ENCODE assay signal across 8 mouse cellular contexts in genomic region chr11:105456497-105456907, GRCm38 (mm10). TPM values are rescaled to one million over a fixed set of nuclear protein-coding genes. Genes with fewer than 3 reads are reported as not detected.
A peak's percentile ranks its signal among the peaks of the same experiment; 100 is the strongest.
DNase-seq lines count a peak whose midpoint lies in the region; TF ChIP-seq lines count a peak whose summit lies in the region.

TSS of gene March10 (minus strand) at chr11:105456735.

- intact Hi-C loops in heart, postnatal 14 days (cut with DNase I), result no loop called here

- no peak within 1 kb of the TSS for H3K27ac ChIP-seq in embryonic fibroblast, embryonic 13.5 days (ENCODE audit: insufficient read depth, low read length)

- peak; percentile 48 for DNase-seq in R1 (ENCODE audit: low read depth, low spot score)
- DNase-seq in brain, adult 2 months (ENCODE audit: low read depth, low spot score), result peak; percentile 85
- peak; percentile 41 for DNase-seq in heart, postnatal 14 days
- DNase-seq in left cerebral cortex, adult 8-10 months (ENCODE audit: low spot score in 2 of 2), result peak; percentile 61 to 77
- peak; percentile 71 for DNase-seq in neural tube, embryonic 10.5 days (ENCODE audit: extremely low spot score, low spot score)
- DNase-seq in natural killer cell, adult 2 months (ENCODE audit: low spot score in 2 of 2), result no peak
- no peak for DNase-seq in spleen, postnatal 10 days (ENCODE audit: low spot score in 2 of 2)

- H3K4me1 ChIP-seq in embryonic fibroblast, embryonic 13.5 days (ENCODE audit: control insufficient read depth, insufficient read depth, low read length), result no peaks in the 10 kb centered on the region

- no peak for TF ChIP-seq CTCF in embryonic fibroblast, embryonic 13.5 days (IDR thresholded peaks at IDR 0.05; ENCODE audit: borderline replicate concordance, insufficient read depth, low read length)

- TF ChIP-seq POLR2A in embryonic fibroblast, embryonic 13.5 days (IDR thresholded peaks at IDR 0.05; ENCODE audit: low read depth, low read length), result no peak

- peak within 1 kb of the TSS; percentile 40 for H3K4me3 ChIP-seq in embryonic fibroblast, embryonic 13.5 days (ENCODE audit: insufficient read depth, low read length)

RNA-seq across cellular contexts. Expression of gene March10, which starts in this region (rescaled TPM):
- not detected in 2 replicates for polyA plus RNA-seq in embryonic fibroblast, embryonic 13.5 days (2011; ENCODE audit: insufficient read length, low read depth, missing spikeins)
- total RNA-seq in heart, postnatal 14 days (2021), result not detected
- 1 to 10 TPM; 3.2 to 4.1 (median 3.9) TPM for total RNA-seq in left cerebral cortex, adult 8-10 months (2022)

Comparison
In these comparisons a context has a peak if more than half of its experiments do, and no peak if none do; other contexts are left out.
1. RNA of gene March10 (total RNA-seq): 3.2 to 4.1 TPM in left cerebral cortex, adult 8-10 months; not detected in heart, postnatal 14 days; every median in the first group is over 4 times any median in the second.
2. Peak in DNase-seq in heart, postnatal 14 days; RNA of the gene not detected or under 1 TPM.
3. DNase-seq: peak in R1 (single experiment), brain, adult 2 months (single experiment), left cerebral cortex, adult 8-10 months (2 of 2) and neural tube, embryonic 10.5 days (single experiment); none in natural killer cell, adult 2 months (0 of 2) and spleen, postnatal 10 days (0 of 2).